Mouse (Mus musculus) C2C12 (cell line): ENCODE data around the gene Tmem63c. TPM values are rescaled to one million over a fixed set of nuclear protein-coding genes. Genes with fewer than 3 reads are reported as not detected.

Source experiments
- H3K27me3 ChIP-seq: one replicate; pipeline ENCODE4 v1.6.1; 2011; ENCODE audit not compliant: control insufficient read depth, insufficient read depth, insufficient read length
- H3K36me3 ChIP-seq: one replicate; pipeline ENCODE4 v1.6.1; 2011; ENCODE audit not compliant: control insufficient read depth, insufficient read depth
- H3K4me3 ChIP-seq: one replicate; pipeline ENCODE4 v1.5.1; 2011; ENCODE audit warnings: mild to moderate bottlenecking, control low read depth; ENCODE audit not compliant: poor library complexity, insufficient read depth, severe bottlenecking
- H3K79me2 ChIP-seq: one replicate; pipeline ENCODE4 v1.6.1; 2011; ENCODE audit not compliant: control insufficient read depth, insufficient read depth
- H3K79me3 ChIP-seq: one replicate; pipeline ENCODE4 v1.6.1; 2011; ENCODE audit warnings: low read depth, control low read depth
- H3ac ChIP-seq: one replicate; pipeline ENCODE3; 2011; ENCODE audit warnings: low read depth; ENCODE audit not compliant: control insufficient read depth, insufficient read length
- CEBPB ChIP-seq: IDR thresholded peaks from one replicate; pipeline ENCODE4 v1.6.1; 2011; ENCODE audit warnings: low read depth, mild to moderate bottlenecking, control low read depth, moderate library complexity
- CTCF ChIP-seq: IDR thresholded peaks from one replicate; pipeline ENCODE4 v1.5.1; 2011; ENCODE audit not compliant: control insufficient read depth, insufficient read depth, insufficient read length
- FOSL1 ChIP-seq: IDR thresholded peaks from one replicate; pipeline ENCODE4 v1.8.0; 2011; ENCODE audit warnings: mild to moderate bottlenecking, low read length; ENCODE audit not compliant: poor library complexity, insufficient read depth, severe bottlenecking
- MAX ChIP-seq: IDR thresholded peaks from one replicate; pipeline ENCODE4 v1.6.1; 2011; ENCODE audit warnings: mild to moderate bottlenecking, control low read depth
- MYOD1 ChIP-seq: IDR thresholded peaks from one replicate; pipeline ENCODE4 v1.6.1; 2011; ENCODE audit warnings: low read depth; ENCODE audit not compliant: control insufficient read depth, insufficient read length
- MYOG ChIP-seq: IDR thresholded peaks from one replicate; pipeline ENCODE4 v1.6.1; 2011; ENCODE audit not compliant: control insufficient read depth, insufficient read length; ENCODE audit errors: extremely low read depth
- USF1 ChIP-seq: IDR thresholded peaks from one replicate; pipeline ENCODE4 v1.6.1; 2011; ENCODE audit warnings: low read depth, mild to moderate bottlenecking, control low read depth, moderate library complexity
- polyA plus RNA-seq: library from polyadenylated mRNA; unstranded; fragments of >200 nt; fragmentation: generic; extraction: Trizol; gene quantifications from one replicate; pipeline ENCODE4 v1.2.1, GENCODE M21; 2012; ENCODE audit warnings: missing spikeins

The Tmem63c gene
- polyA plus RNA-seq, 1 experiment: not detected

- Histone ChIP-seq H3K4me3 (no peak overlapping the region), H3K79me2 (no peaks in the 10 kb centered on the region), H3ac (no peak overlapping the region), H3K36me3 (no peaks in the 10 kb centered on the region), H3K27me3 (peaks cover 57% of the 10 kb centered on the region), H3K79me3 (no peaks in the 10 kb centered on the region)
- TF ChIP-seq CEBPB: no peak
- no peak for TF ChIP-seq FOSL1
- no peak for TF ChIP-seq CTCF
Measured at GRCm38 (mm10) chr12:87066429-87066828, 45.3 kb downstream of the Tmem63c start.

- no peaks in the 10 kb centered on the region for H3K79me3 ChIP-seq
- TF ChIP-seq CTCF (no peak), MYOG (no peak), USF1 (no peak), FOSL1 (no peak), MYOD1 (no peak), CEBPB (no peak), MAX (no peak)
Measured at GRCm38 (mm10) chr12:87070520-87070919, 49.4 kb downstream of the Tmem63c start.

GRCm38 (mm10) chr12:87076610-87077009 lies 55.5 kb downstream of the Tmem63c start:
- Histone ChIP-seq H3K79me2 (no peaks in the 10 kb centered on the region), H3K79me3 (no peaks in the 10 kb centered on the region), H3K36me3 (no peaks in the 10 kb centered on the region), H3K4me3 (no peak overlapping the region), H3K27me3 (peaks cover 14% of the 10 kb centered on the region), H3ac (no peak overlapping the region)
- TF ChIP-seq MYOD1 (no peak), CTCF (no peak), MAX (no peak), MYOG (no peak), USF1 (no peak), FOSL1 (no peak), CEBPB (no peak)

More at GRCm38 (mm10) chr12:87070520-87070919, 49.4 kb downstream of the Tmem63c start:
- Histone ChIP-seq H3ac (no peak overlapping the region), H3K27me3 (peaks cover 41% of the 10 kb centered on the region), H3K36me3 (no peaks in the 10 kb centered on the region), H3K4me3 (no peak overlapping the region), H3K79me2 (no peaks in the 10 kb centered on the region)

GRCm38 (mm10) chr12:87082797-87083196 lies 61.7 kb downstream of the Tmem63c start:
- Histone ChIP-seq H3K4me3 (no peak overlapping the region), H3K79me2 (no peaks in the 10 kb centered on the region), H3K36me3 (no peaks in the 10 kb centered on the region), H3K27me3 (peaks cover 40% of the 10 kb centered on the region), H3ac (no peak overlapping the region), H3K79me3 (no peaks in the 10 kb centered on the region)
- no peak for TF ChIP-seq CEBPB
- no peak for TF ChIP-seq MYOD1
- TF ChIP-seq CTCF: no peak
- no peak for TF ChIP-seq MYOG
- no peak for TF ChIP-seq MAX
- TF ChIP-seq FOSL1: no peak
- TF ChIP-seq USF1: no peak

- no peak overlapping the region for H3ac ChIP-seq
- H3K79me2 ChIP-seq: no peaks in the 10 kb centered on the region
- peaks cover 38% of the 10 kb centered on the region for H3K27me3 ChIP-seq
- no peaks in the 10 kb centered on the region for H3K79me3 ChIP-seq
- H3K4me3 ChIP-seq: no peak overlapping the region
- H3K36me3 ChIP-seq: no peaks in the 10 kb centered on the region
- TF ChIP-seq FOSL1: no peak
- no peak for TF ChIP-seq MYOG
- no peak for TF ChIP-seq MYOD1
- TF ChIP-seq USF1: no peak
- no peak for TF ChIP-seq MAX
- TF ChIP-seq CTCF: no peak
- no peak for TF ChIP-seq CEBPB
Measured at GRCm38 (mm10) chr12:87087236-87087635, 66.1 kb downstream of the Tmem63c start.

GRCm38 (mm10) chr12:87088331-87088730 lies 67.2 kb downstream of the Tmem63c start:
- TF ChIP-seq MYOG (no peak), MAX (no peak), FOSL1 (no peak), MYOD1 (no peak), CTCF (no peak), USF1 (no peak), CEBPB (no peak)
- peaks cover 33% of the 10 kb centered on the region for H3K27me3 ChIP-seq

More at GRCm38 (mm10) chr12:87088331-87088730, 67.2 kb downstream of the Tmem63c start:
- H3K79me2 ChIP-seq: no peaks in the 10 kb centered on the region
- no peaks in the 10 kb centered on the region for H3K79me3 ChIP-seq
- no peaks in the 10 kb centered on the region for H3K36me3 ChIP-seq
- H3K4me3 ChIP-seq: no peak overlapping the region
- H3ac ChIP-seq: no peak overlapping the region
